Mouse (Mus musculus): ENCODE measurements around the gene Nudt9. TPM values are rescaled to one million over a fixed set of nuclear protein-coding genes. Genes with fewer than 3 reads are reported as not detected.
"Not testable (repeated sequence)": the region's sequence is repeated elsewhere in the genome, so short reads cannot be mapped to it uniquely, and the experiment has no call there.

Nudt9 gene
- polyA plus RNA-seq, 1 experiment from 2014 or later = 48.4 TPM

- WGBS = 77% methylated on average over 5 of the region's 5 CpGs
- H3K27ac ChIP-seq (replicated peaks in 1 of 2; ENCODE audit: control insufficient read depth in 1 of 2, insufficient read depth in 1 of 2, low read depth in 2 of 2, low read length in 2 of 2); H3K4me2 ChIP-seq (ENCODE audit: low read length); ATAC-seq (ENCODE audit: insufficient number of reproducible peaks, insufficient read depth, low FRiP score, low read depth); H3K9me3 ChIP-seq (ENCODE audit: control insufficient read depth, low read length); H3K27me3 ChIP-seq (ENCODE audit: control insufficient read depth, insufficient read depth, low read length); H3K36me3 ChIP-seq (ENCODE audit: control insufficient read depth, insufficient read depth, low read length); H3K9ac ChIP-seq (ENCODE audit: low read length); H3K4me3 ChIP-seq (ENCODE audit: control insufficient read depth in 1 of 2, insufficient read depth in 1 of 2, low read depth in 1 of 2, low read length in 2 of 2): not testable (repeated sequence)
- peaks cover 16 to 27% of the 10 kb centered on the region in 2 experiments for H3K4me1 ChIP-seq (ENCODE audit: control insufficient read depth in 2 of 2, insufficient read depth in 2 of 2, low read length in 2 of 2)
These were observed 21.9 kb upstream of the Nudt9 start for GRCm38 (mm10) chr5:104024193-104024592.

DNA sequence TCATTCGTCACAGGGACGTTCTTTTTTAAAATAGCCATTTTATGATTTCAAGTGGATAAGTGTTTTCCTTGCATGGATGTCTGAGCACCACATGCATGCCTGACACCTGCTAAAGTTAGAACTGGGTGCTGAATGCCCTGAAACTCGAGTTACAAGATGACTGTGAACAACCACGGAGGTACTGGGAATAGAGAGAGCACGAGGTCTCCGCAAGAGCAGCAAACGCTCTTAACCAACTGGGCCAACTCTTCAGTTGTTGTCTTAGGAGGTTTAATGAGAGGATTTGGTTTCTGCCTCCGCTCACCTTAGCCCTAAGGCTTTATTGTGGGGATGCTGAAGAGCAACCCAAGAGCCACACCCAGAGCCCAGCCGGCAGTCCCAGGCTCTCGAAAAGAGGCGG is 21.3 kb upstream of the Nudt9 start:
- peak overlapping the region; percentile 42 for H3K4me2 ChIP-seq (ENCODE audit: low read length)
- H3K9ac ChIP-seq (ENCODE audit: low read length) = no peak overlapping the region
- H3K27ac ChIP-seq (replicated peaks in 1 of 2; ENCODE audit: control insufficient read depth in 1 of 2, insufficient read depth in 1 of 2, low read depth in 2 of 2, low read length in 2 of 2) = no peak overlapping the region
- no peaks in the 10 kb centered on the region for H3K9me3 ChIP-seq (ENCODE audit: control insufficient read depth, low read length)
- no peak overlapping the region for H3K4me3 ChIP-seq (ENCODE audit: control insufficient read depth in 1 of 2, insufficient read depth in 1 of 2, low read depth in 1 of 2, low read length in 2 of 2)
- no peaks in the 10 kb centered on the region for H3K27me3 ChIP-seq (ENCODE audit: control insufficient read depth, insufficient read depth, low read length)
- no peaks in the 10 kb centered on the region for H3K36me3 ChIP-seq (ENCODE audit: control insufficient read depth, insufficient read depth, low read length)
- ATAC-seq (ENCODE audit: insufficient number of reproducible peaks, insufficient read depth, low FRiP score, low read depth) = no peak
- H3K4me1 ChIP-seq (ENCODE audit: control insufficient read depth in 2 of 2, insufficient read depth in 2 of 2, low read length in 2 of 2) = peaks cover 15 to 21% of the 10 kb centered on the region in 2 experiments
- WGBS = 43% methylated on average over 11 of the region's 11 CpGs

- peaks cover 12 to 15% of the 10 kb centered on the region in 2 experiments for H3K4me1 ChIP-seq (ENCODE audit: control insufficient read depth in 2 of 2, insufficient read depth in 2 of 2, low read length in 2 of 2)
- H3K9ac ChIP-seq (ENCODE audit: low read length) = 0 out of 2 replicates have a peak overlapping the region, but pooled peaks have one; percentile 19
- H3K27ac ChIP-seq (replicated peaks in 1 of 2; ENCODE audit: control insufficient read depth in 1 of 2, insufficient read depth in 1 of 2, low read depth in 2 of 2, low read length in 2 of 2) = no peak overlapping the region
- no peaks in the 10 kb centered on the region for H3K36me3 ChIP-seq (ENCODE audit: control insufficient read depth, insufficient read depth, low read length)
- H3K9me3 ChIP-seq (ENCODE audit: control insufficient read depth, low read length) = no peaks in the 10 kb centered on the region
- ATAC-seq (ENCODE audit: insufficient number of reproducible peaks, insufficient read depth, low FRiP score, low read depth) = no peak
- no peaks in the 10 kb centered on the region for H3K27me3 ChIP-seq (ENCODE audit: control insufficient read depth, insufficient read depth, low read length)
- H3K4me3 ChIP-seq (ENCODE audit: control insufficient read depth in 1 of 2, insufficient read depth in 1 of 2, low read depth in 1 of 2, low read length in 2 of 2) = no peak overlapping the region
- 30% methylated on average over 17 of the region's 17 CpGs for WGBS
- peak overlapping the region; percentile 42 for H3K4me2 ChIP-seq (ENCODE audit: low read length)
These were observed 20.8 kb upstream of the Nudt9 start for GRCm38 (mm10) chr5:104025245-104025854.

GRCm38 (mm10) chr5:104032434-104033097 is 13.5 kb upstream of the Nudt9 start:
- Histone ChIP-seq H3K4me2 (ENCODE audit: low read length) (no peak overlapping the region), H3K36me3 (ENCODE audit: control insufficient read depth, insufficient read depth, low read length) (no peaks in the 10 kb centered on the region), H3K27ac (replicated peaks in 1 of 2; ENCODE audit: control insufficient read depth in 1 of 2, insufficient read depth in 1 of 2, low read depth in 2 of 2, low read length in 2 of 2) (no peak overlapping the region), H3K4me3 (ENCODE audit: control insufficient read depth in 1 of 2, insufficient read depth in 1 of 2, low read depth in 1 of 2, low read length in 2 of 2) (no peak overlapping the region), H3K9ac (ENCODE audit: low read length) (no peak overlapping the region), H3K4me1 (ENCODE audit: control insufficient read depth in 2 of 2, insufficient read depth in 2 of 2, low read length in 2 of 2) (0 out of 4 replicates have a peak, but pooled peaks cover 0 to 3% of the 10 kb centered on the region in 2 experiments), H3K9me3 (ENCODE audit: control insufficient read depth, low read length) (no peaks in the 10 kb centered on the region), H3K27me3 (ENCODE audit: control insufficient read depth, insufficient read depth, low read length) (no peaks in the 10 kb centered on the region)
- ATAC-seq (ENCODE audit: insufficient number of reproducible peaks, insufficient read depth, low FRiP score, low read depth) = no peak
- 45% methylated on average over 2 of the region's 2 CpGs for WGBS

GRCm38 (mm10) chr5:104035066-104035465 is 11.0 kb upstream of the Nudt9 start:
- Histone ChIP-seq H3K9ac (ENCODE audit: low read length) (no peak overlapping the region), H3K27me3 (ENCODE audit: control insufficient read depth, insufficient read depth, low read length) (no peaks in the 10 kb centered on the region), H3K27ac (replicated peaks in 1 of 2; ENCODE audit: control insufficient read depth in 1 of 2, insufficient read depth in 1 of 2, low read depth in 2 of 2, low read length in 2 of 2) (no peak overlapping the region), H3K4me1 (ENCODE audit: control insufficient read depth in 2 of 2, insufficient read depth in 2 of 2, low read length in 2 of 2) (0 out of 4 replicates have a peak, but pooled peaks cover 0 to 3% of the 10 kb centered on the region in 2 experiments), H3K4me2 (ENCODE audit: low read length) (no peak overlapping the region), H3K9me3 (ENCODE audit: control insufficient read depth, low read length) (no peaks in the 10 kb centered on the region), H3K36me3 (ENCODE audit: control insufficient read depth, insufficient read depth, low read length) (no peaks in the 10 kb centered on the region), H3K4me3 (ENCODE audit: control insufficient read depth in 1 of 2, insufficient read depth in 1 of 2, low read depth in 1 of 2, low read length in 2 of 2) (no peak overlapping the region)
- no peak for ATAC-seq (ENCODE audit: insufficient number of reproducible peaks, insufficient read depth, low FRiP score, low read depth)

DNA sequence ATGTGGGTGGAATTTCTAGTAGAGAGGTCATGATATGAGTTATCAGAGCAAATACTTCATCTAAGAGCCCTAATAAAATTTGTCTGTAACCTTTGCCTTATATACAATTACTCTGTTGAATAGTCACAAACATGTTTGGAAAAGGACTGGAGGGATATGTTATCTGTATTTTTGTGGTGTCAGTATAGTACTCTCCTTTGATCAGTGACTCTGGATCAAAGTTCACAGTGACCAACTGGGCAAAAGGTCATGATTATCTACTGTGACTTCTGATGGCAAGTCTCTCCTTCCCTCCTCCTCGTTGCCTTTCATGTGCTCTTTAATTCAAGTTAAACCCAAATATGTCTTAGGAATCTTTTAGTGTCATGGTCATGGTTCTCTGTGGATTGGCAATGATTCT is 10.3 kb upstream of the Nudt9 start:
- Histone ChIP-seq H3K36me3 (ENCODE audit: control insufficient read depth, insufficient read depth, low read length) (no peaks in the 10 kb centered on the region), H3K27ac (replicated peaks in 1 of 2; ENCODE audit: control insufficient read depth in 1 of 2, insufficient read depth in 1 of 2, low read depth in 2 of 2, low read length in 2 of 2) (no peak overlapping the region), H3K9ac (ENCODE audit: low read length) (no peak overlapping the region), H3K4me2 (ENCODE audit: low read length) (no peak overlapping the region), H3K27me3 (ENCODE audit: control insufficient read depth, insufficient read depth, low read length) (no peaks in the 10 kb centered on the region), H3K4me3 (ENCODE audit: control insufficient read depth in 1 of 2, insufficient read depth in 1 of 2, low read depth in 1 of 2, low read length in 2 of 2) (no peak overlapping the region), H3K9me3 (ENCODE audit: control insufficient read depth, low read length) (no peaks in the 10 kb centered on the region), H3K4me1 (ENCODE audit: control insufficient read depth in 2 of 2, insufficient read depth in 2 of 2, low read length in 2 of 2) (0 out of 4 replicates have a peak, but pooled peaks cover 0 to 3% of the 10 kb centered on the region in 2 experiments)
- no peak for ATAC-seq (ENCODE audit: insufficient number of reproducible peaks, insufficient read depth, low FRiP score, low read depth)
- 55% methylated on average over 1 of the region's 1 CpGs for WGBS

DNA sequence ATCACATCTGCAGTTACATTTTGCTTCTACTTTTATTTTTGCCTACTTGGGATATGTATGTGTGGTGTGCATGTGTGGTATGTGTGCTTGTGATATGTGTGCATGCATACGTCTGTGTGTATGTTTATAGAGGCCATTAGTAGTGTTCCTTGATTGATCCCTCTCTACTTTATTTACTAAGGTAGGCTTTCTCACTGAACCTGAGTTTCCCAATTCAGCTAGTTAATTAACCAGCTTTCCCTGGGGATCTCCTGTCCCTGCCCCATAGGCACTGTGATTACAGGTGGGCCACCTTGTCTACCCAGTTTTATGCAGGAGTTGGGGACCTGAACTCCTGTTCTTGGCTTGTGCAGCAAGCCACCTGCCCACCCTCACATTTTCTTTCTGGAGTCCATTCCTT is 9.4 kb upstream of the Nudt9 start:
- H3K27me3 ChIP-seq (ENCODE audit: control insufficient read depth, insufficient read depth, low read length) = no peaks in the 10 kb centered on the region
- no peak for ATAC-seq (ENCODE audit: insufficient number of reproducible peaks, insufficient read depth, low FRiP score, low read depth)
- 95% methylated on average over 1 of the region's 1 CpGs for WGBS
- H3K4me1 ChIP-seq (ENCODE audit: control insufficient read depth in 2 of 2, insufficient read depth in 2 of 2, low read length in 2 of 2) = 0 out of 4 replicates have a peak, but pooled peaks cover 0 to 3% of the 10 kb centered on the region in 2 experiments
- no peak overlapping the region for H3K4me3 ChIP-seq (ENCODE audit: control insufficient read depth in 1 of 2, insufficient read depth in 1 of 2, low read depth in 1 of 2, low read length in 2 of 2)
- no peak overlapping the region for H3K4me2 ChIP-seq (ENCODE audit: low read length)
- no peak overlapping the region for H3K9ac ChIP-seq (ENCODE audit: low read length)
- no peaks in the 10 kb centered on the region for H3K36me3 ChIP-seq (ENCODE audit: control insufficient read depth, insufficient read depth, low read length)
- H3K27ac ChIP-seq (replicated peaks in 1 of 2; ENCODE audit: control insufficient read depth in 1 of 2, insufficient read depth in 1 of 2, low read depth in 2 of 2, low read length in 2 of 2) = no peak overlapping the region
- no peaks in the 10 kb centered on the region for H3K9me3 ChIP-seq (ENCODE audit: control insufficient read depth, low read length)
